Mouse (Mus musculus) T-helper 17 cell (primary cell): ENCODE measurements around the gene Rdh11.

Experiments
- in situ Hi-C, 2 experiments: fragments of 300-600 bp; cut with MboI, MseI; formaldehyde crosslinking; loops; 1 replicate in 1 of 2; 2 replicates in 1 of 2; pipeline ENCODE4 v1.15.1; 2025; ENCODE audit warnings: high pct_unique_total_duplicates in 2 of 2

The Rdh11 gene

DNA sequence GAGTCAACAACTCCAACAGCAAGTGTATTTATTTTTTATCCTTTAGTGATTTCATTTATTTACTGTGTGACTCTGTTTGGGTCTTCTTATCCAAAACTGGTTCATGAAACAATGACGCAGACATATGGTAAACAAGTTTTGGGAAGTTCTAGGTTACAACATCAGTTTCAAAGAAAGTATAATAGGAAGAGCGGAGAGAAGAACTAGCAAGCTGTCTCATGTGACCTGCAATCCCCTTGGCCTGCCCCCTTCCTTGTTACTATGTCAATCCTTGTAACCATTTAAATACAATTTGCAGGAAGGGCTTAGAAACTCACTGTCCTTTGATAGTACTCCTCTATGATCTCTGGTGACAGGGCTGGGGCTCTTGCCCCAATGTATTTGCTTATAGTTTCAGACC is 51.3 kb downstream of the Rdh11 start:
- in situ Hi-C loops, result no loop called here

DNA sequence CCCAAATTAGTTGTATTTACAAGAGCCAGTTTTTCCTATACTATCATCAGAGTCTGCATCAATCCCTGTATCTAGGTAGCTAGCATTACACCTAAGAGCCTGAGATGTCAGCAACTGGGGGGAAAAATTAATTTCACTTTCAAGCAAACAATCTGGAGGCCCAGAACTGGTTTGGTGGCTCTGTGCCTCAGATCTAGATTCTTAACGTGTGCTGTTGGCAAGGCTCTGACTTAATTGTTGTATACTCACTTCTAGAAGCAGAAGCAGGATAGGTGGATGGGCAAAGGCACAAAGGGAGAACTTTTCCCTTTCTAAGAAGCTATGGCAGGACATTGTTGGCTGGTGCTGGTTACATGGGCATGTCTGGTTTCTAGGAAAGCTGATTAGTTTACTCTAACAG is 52.7 kb downstream of the Rdh11 start:
- in situ Hi-C loops, result loop anchor here in 1 of 2 experiments (10.0 kb wide), 1 partner anchor 1655 kb away; no protein-coding TSS in a partner anchor

DNA sequence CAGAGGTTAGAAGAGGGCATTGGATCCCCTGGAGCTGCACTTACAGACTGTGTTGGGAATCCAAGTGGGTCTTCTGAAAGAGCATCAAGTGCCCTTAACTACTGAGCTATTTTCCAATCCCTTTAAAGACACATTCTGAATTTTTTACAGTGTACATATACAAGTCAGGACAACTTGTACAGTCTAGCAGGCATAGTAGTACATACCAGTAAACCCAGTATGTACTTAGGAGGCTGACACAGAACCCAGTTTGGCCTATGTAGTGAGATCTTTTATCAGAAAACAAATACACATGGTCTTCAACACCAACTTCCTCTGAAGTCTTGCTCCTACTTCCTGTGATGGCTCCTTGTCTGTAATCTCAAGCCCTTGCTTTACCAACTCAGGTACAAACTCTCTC is 53.1 kb downstream of the Rdh11 start:
- in situ Hi-C loops, result loop anchor here in 1 of 2 experiments (10.0 kb wide), 1 partner anchor 1654 kb away; no protein-coding TSS in a partner anchor

DNA sequence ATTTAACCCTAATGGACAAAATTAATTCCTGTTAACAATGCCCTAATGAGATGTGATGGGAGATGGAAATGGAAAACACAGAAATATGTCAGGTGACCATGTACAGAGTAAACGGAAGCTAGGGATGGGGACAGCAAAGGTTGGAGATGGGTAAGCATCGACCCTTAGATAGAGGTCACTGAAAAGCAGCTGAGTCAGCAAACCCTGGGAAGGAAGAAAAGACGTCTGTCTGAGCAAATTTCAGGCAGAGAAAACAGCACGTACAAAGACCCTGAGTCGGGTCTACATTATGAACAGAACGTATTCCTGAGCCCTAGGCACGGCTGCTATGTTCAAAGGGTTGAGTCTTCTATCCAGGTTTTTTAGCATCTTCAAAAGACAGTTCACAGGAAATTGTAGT is 55.1 kb downstream of the Rdh11 start:
- in situ Hi-C loops, result loop anchor here in 1 of 2 experiments (10.0 kb wide), 1 partner anchor 1652 kb away; no protein-coding TSS in a partner anchor

DNA sequence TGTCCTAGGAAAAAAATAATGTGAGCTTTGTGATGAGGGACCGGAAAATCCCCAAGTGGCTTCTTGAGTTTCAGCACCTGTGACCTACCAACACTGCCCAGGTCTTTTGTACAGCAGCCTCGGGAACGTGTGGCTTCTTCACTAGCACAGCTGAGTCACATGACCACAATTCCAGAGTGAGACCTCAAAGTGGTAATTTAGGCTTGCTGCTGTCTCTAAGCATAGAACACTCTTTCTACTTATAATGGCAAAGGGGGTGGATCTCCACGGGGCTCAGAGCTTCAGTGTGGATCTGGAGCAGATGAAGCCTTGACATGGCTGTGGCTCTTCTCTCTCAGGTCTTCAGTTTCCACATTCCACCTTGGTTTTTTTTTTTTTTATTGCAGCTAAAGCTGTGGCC is 57.0 kb downstream of the Rdh11 start:
- in situ Hi-C loops, result loop anchor here in 1 of 2 experiments (10.0 kb wide), 1 partner anchor 1650 kb away; no protein-coding TSS in a partner anchor

DNA sequence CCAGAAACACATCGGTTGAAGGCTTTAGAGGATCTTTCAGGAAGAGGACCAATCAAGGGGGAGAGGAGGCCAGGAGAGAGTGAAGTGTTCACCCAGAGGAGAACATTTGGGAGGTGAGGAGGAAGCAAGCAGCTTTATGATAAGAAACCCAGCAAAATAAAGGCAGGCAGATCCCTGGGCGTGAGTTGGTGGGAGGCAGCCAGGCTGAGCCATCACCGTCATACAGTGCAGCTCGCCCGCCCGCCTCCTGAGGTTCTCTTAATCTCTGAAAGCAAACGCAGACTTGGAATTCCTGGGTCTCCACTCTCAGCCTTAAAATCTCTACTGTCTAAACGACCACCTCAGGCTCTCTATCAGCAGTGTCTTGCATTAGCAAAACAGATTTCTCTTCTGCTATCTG is 57.4 kb downstream of the Rdh11 start:
- in situ Hi-C loops, result loop anchor here in 1 of 2 experiments (10.0 kb wide), 1 partner anchor 1650 kb away; no protein-coding TSS in a partner anchor

DNA sequence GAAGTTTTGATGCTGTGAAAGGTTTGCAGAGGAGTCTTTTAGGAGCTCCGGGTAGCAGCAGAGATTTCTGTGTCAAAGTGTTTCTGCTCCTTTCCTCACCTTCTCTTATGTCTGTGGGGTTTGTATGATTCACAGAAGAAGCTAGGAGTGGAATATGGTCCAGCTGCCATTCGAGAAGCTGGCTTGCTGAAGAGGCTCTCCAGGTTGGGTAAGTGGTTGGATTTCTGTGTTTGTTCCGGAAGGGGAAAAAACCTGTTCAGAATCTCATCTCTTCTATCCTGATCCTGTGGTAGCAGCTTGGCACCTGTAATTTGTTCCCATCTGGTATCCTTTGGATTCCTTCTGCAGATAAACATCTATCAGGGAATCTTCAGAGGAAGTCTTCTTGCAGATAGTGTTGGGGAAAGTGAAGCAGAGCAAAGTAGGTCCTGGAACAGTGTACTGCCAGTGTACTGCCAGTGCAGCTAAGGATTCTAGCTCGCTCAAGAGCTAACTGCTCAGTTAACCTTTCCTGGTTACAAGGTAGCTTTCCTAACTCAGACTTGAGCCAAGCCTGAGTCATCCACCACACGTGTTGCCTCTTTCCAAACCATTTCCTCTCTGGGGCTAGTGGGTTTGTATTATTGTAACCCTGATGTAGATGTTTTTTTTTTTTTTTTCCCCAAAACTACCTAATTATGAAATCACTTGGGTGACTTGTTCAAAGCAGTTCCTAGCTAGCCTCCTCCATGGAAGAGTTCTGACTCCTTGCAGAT is 60.2 kb downstream of the Rdh11 start:
- in situ Hi-C loops, result loop anchor here in 1 of 2 experiments (10.0 kb wide), 1 partner anchor 1647 kb away; no protein-coding TSS in a partner anchor

DNA sequence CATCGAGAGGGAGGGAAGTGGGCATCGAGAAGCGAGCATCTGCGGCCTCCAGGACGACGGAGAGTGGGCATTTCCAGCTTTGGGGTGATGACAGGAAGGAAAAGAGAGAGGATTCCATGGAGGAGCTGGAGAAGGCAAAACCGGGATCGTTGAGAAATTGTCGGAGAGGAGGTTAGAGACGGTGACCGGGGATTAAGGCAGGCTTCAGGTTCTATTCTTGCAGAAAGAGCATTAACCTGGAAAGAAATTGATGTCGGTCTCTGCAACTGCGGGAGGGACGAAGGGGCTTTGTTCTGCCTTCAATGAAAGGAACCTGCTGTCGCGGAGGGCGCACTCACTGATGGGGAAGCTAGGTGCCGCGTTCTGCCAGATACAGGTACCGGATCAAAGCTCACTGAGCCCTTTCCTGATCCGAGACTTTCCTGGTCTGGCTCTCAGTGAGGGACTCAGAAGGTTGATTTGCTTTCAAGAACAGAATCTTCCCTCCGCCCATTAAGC is 60.9 kb downstream of the Rdh11 start:
- in situ Hi-C loops, result loop anchor here in 1 of 2 experiments (10.0 kb wide), 1 partner anchor 1646 kb away; no protein-coding TSS in a partner anchor

DNA sequence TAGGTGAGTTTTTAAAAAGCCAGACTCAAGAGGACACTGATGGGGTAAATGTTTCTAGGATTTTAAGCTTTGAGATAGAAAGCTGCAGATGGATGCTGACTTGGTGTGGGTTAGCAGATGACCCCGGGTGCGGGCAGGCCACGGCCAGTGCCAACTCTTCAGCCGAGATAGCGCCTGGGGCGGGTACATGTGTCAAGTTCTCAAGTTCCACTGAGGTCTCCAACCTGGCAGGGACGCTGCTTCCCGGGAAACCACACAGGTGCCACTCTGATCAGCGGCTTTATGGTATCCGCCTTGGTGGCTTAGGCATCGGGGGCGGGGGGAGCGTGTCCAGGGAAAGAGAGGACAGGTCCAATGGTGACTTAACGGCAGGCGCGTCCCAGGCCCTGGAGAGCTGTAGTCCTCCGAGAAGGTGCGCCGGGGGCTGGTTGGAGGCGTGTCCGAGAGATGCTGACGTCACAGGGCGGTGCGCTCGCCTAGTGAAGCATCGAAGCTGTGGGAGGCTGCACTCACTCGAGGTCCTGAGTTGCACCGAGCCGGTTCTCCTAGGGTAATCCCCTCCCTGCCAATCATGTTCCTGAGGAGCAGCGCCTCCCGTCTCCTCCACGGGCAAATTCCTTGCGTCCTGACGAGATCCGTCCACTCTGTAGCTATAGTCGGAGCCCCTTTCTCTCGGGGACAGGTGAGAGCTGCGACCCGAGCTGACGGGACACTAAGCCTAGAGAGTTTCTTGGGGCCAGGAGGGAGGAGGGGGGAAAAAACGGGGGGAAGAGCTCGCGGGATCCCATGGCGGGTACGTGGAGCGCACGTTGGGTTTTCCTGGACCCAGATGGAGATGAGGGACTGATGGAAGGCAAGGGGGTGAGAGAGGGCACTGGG is 61.6 kb downstream of the Rdh11 start, which contains the start of gene Arg2:
TSS of gene Arg2 (plus strand) at position 479 of the 879 bp plus-strand sequence.
- in situ Hi-C loops, result loop anchor here in 1 of 2 experiments (10.0 kb wide), 1 partner anchor 1646 kb away; no protein-coding TSS in a partner anchor
